Mouse (Mus musculus): ENCODE measurements around the gene Avil.

Avil gene

GRCm38 (mm10) chr10:127059968-127060916, 59.7 kb downstream of the Avil start, which contains the start of gene March9:
Gene March9 (minus strand): TSS chr10:127060184.
- DNase-seq, result peak; percentile 95

DNA sequence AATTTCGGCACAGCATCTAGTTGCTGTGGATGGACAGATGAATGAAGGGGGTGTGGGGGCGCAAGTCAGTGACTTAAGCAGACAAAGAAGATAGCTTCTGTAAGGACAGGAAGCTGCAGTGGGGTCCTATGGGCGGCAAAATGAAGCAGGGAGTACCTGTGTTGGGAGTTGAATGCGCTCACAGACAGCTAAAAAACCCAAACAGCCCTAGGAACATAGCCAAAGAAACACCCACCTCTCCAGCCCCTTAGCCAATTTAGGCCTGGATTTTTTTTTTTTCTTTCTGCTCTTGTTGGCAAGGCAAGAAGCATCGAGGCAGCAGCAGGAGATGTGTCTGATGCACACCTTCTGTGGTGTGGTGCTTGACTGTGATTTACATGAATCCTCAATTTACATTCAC, 60.6 kb downstream of the Avil start:
- DNase-seq, result peak; percentile 67

DNA sequence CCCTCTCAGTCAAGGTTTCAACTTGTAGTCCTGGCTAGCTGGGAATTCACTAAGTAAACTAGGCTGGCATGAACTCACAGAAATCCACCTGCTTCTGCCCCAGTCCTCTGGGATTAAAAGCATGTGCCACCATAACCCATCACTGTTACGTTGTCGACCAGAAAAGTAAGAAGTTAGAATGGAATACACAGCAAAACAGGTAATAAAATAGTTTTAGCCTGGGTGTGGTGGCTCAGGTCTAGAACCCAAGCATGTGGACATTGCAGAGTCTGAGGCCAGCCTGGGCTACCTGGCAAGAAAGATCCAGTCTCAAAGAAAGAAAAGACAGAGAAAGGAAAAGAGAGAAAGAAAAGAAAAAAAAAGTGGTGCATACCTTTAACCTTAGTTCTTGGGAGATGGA, 61.0 kb downstream of the Avil start:
- no peak for DNase-seq

- peak; percentile 66 for DNase-seq
Measured at GRCm38 (mm10) chr10:127062101-127062500, 61.6 kb downstream of the Avil start.

GRCm38 (mm10) chr10:127062503-127062902, 62.0 kb downstream of the Avil start:
- DNase-seq, result no peak

DNA sequence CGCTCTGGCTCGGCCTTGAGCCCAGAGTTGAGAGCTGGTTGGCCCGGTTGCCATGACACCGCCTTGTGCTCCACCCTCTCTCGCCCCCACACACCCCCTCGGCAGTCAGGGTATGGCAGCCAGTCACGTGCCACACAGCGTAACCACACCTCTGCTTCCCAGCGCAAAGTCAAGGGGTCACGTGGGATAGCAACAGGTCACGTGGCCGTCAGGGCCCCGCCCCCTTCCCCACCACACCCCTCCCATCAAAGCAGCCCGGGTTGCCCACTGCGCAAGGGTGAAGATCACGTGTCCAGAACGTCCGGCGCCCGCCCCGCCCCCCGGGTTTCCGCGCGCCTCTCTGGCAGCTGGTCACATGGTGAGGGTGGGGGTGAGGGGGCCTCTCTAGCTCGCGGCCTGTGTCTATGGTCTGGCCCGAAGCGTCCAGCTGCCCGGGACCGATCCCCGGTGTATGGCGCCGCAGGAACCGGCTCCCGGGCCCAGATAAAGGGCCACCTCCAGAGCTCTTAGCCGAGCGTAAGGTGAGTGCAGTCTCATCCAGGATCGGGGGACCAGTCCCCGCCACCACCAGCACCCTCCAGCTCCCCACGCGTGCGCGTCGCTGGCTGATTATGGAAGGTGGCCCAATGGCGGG, 62.8 kb downstream of the Avil start, which contains the start of gene Cdk4:
TSS of gene Cdk4 (plus strand) at position 296 of the 634 bp plus-strand sequence.
- peak; percentile 99 for DNase-seq

DNA sequence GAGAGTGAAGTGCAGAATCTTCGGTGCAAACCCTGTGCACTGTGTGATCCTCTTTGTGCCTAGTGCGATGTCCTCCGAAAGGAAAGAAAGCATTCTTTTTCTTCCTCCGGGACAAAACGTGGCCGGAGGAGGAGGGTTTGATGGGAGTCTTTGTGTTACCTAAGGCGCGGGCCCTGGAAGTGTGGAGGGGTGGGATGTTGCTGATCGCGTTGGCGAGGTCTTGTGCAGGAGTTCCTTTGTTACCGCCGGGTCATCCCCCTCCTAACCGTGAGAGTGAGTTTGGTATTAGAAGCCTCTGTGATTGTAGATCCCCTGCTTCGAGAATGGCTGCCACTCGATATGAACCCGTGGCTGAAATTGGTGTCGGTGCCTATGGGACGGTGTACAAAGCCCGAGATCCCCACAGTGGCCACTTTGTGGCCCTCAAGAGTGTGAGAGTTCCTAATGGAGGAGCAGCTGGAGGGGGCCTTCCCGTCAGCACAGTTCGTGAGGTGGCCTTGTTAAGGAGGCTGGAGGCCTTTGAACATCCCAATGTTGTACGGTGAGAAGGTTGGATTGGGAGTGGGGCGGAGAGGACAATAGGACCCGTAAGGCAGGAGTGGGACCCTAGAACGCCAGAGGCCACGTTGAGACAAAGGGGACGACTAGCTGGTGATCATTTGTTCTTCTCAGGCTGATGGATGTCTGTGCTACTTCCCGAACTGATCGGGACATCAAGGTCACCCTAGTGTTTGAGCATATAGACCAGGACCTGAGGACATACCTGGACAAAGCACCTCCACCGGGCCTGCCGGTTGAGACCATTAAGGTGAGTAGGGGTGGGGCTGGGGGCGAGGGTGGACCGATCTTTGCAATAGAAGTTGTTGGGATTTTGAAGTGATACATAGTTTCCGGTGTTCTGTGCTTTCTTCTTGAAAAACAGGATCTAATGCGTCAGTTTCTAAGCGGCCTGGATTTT, 63.7 kb downstream of the Avil start:
- peak; percentile 61 for DNase-seq

DNA sequence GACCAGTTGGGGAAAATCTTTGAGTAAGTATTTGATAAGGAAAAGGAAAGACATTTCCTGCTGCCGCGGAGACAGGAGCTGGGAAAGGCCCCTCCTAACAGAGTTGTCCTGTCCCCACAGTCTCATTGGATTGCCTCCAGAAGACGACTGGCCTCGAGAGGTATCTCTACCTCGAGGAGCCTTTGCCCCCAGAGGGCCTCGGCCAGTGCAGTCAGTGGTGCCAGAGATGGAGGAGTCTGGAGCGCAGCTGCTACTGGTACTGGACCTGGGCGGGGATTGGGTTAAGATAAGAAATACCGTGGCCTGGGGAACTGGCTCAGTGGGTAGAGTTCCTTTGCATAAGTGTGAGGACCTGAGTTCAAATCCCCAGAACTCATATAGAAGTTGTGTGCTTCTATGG, 65.5 kb downstream of the Avil start:
- DNase-seq, result peak; percentile 59

- DNase-seq, result no peak
Measured at GRCm38 (mm10) chr10:127066519-127067018, 66.1 kb downstream of the Avil start.

DNA sequence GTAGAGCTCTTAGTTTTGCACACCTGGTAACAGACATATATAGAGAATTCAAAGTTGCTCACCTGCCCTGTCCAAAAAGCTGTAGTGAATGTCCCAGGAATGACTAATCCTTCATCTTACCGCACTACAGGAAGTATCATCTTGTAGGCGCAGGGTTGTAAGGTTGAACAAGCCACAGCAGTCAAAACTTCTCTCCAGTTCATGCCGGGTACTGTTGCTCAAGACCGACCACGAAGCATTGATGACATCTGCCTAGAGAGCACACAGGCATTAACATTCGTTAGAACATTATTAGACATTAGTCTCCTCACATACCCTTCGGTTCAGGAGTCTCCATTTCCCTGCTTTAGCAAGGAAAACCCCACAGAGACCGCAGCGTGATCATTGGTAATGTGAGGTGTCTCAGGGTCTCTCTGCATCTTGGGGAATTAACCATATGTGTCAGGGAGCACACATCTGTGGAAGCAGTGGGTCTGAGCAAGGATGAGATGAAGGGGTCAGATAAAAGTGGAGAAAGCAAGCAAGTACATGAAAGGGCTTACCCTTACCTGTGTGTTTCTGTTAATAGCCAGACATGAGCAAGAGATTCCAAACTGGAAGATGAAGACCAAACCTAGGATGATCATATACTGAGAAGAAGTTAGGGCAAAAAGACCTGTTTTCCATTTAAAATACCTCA, 68.0 kb downstream of the Avil start:
- DNase-seq, result no peak

DNA sequence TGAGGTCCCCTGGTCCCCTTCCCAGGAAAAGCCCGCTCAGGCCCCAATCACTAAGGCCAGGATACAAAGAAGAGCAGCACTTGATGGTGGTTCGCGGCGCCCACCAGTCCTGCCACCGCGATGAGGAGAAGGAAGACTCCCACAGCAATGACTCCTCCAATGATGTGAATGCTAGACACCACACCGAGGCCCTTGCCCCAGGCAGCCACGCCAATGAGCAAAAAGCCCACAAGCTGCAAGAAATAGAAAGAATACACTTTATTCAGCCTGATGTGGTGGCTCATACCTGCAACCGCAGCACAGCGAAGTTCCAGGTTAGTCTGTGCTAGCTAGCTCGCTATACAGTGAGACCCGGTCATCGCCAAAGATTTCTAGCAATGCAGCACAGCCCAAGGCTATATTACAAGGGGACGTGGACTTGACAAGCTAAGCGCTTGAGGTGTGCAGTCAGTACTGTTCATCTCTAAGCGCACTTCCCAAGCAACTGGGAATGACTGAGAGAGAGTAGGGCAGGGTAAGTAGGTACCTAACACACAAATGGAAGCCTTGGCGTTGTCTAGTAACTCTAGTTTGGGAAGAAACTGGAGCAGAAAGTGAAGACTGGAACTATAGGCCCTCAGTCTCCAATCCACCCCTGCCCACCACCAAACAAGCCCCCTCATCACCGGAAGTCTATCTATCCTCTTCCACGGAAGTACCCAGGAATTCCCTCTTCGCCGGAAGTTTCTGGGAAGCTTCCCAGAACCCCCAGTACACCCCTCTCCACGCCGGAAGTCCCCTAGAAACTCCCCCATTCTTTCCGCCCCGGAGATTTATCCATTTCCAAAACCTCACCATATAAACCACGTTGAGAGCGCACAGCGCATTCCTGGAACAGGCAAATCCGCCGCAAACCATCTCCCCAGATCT, 69.0 kb downstream of the Avil start:
- DNase-seq, result peak; percentile 39

Data from cerebellum, adult 9-11 months (tissue).